Mouse (Mus musculus) intestine, embryonic 15.5 days (tissue): ENCODE measurements around the gene Galnt4. TPM values are rescaled to one million over a fixed set of nuclear protein-coding genes. Genes with fewer than 3 reads are reported as not detected.

Source experiments
- ATAC-seq: fragments of 200-750 bp; cut with Nextera tagmentation; 2 replicates; pipeline ENCODE4 v1.8.0; 2017; ENCODE audit warnings: moderate TSS enrichment, moderate library complexity
- H3K27ac ChIP-seq: fragments of 300-500 bp; sonication (generic); 2 replicates; pipeline ENCODE4 v1.5.1; 2015; ENCODE audit warnings: mild to moderate bottlenecking, inconsistent platforms
- H3K27me3 ChIP-seq: fragments of 300-500 bp; sonication (generic); replicated peaks from 2 replicates; pipeline ENCODE4 v1.6.1; 2015; ENCODE audit warnings: inconsistent platforms
- H3K36me3 ChIP-seq: fragments of 300-500 bp; sonication (generic); 2 replicates; pipeline ENCODE4 v1.6.1; 2015; ENCODE audit warnings: inconsistent platforms
- H3K4me1 ChIP-seq: fragments of 300-500 bp; sonication (generic); replicated peaks from 2 replicates; pipeline ENCODE4 v1.6.1; 2015; ENCODE audit warnings: inconsistent platforms
- H3K4me2 ChIP-seq: fragments of 300-500 bp; sonication (generic); replicated peaks from 2 replicates; pipeline ENCODE4 v1.6.1; 2015; ENCODE audit warnings: mild to moderate bottlenecking, inconsistent platforms
- H3K4me3 ChIP-seq: fragments of 300-500 bp; sonication (generic); replicated peaks from 2 replicates; pipeline ENCODE4 v1.5.1; 2015; ENCODE audit warnings: inconsistent platforms
- H3K9ac ChIP-seq: fragments of 300-500 bp; sonication (generic); 2 replicates; pipeline ENCODE4 v1.6.1; 2015; ENCODE audit warnings: inconsistent platforms
- H3K9me3 ChIP-seq: fragments of 300-500 bp; sonication (generic); 2 replicates; pipeline ENCODE4 v1.6.1; 2016; ENCODE audit warnings: inconsistent platforms
- WGBS: fragments of 180-500 bp; shearing (Covaris S2); methylation state at CpG from one replicate; pipeline ENCODE4 v1.1.7; 2015; 5-methylcytosine and 5-hydroxymethylcytosine counted together
- polyA plus RNA-seq: library from polyadenylated mRNA; unstranded; fragments of >200 nt; fragmentation: Nextera tagmentation; extraction: Ambion mirVana; gene quantifications from 2 replicates; pipeline ENCODE4 v1.2.1, GENCODE M21; 2015

The Galnt4 gene
- 20.0 and 21.7 TPM in 2 replicates for polyA plus RNA-seq

- WGBS, result under 1% methylated on average over 22 of the region's 22 CpGs
- Histone ChIP-seq H3K27me3 (no peaks in the 10 kb centered on the region), H3K36me3 (peaks cover 7% of the 10 kb centered on the region; the same call in 1 of the 2 replicates), H3K9ac (peak within 1 kb of the TSS; percentile 91), H3K9me3 (peaks cover 5% of the 10 kb centered on the region; the same call in 1 of the 2 replicates), H3K4me3 (peak within 1 kb of the TSS; percentile 98), H3K4me2 (peak within 1 kb of the TSS; percentile 96), H3K4me1 (peaks cover 10% of the 10 kb centered on the region; the same call in 1 of the 2 replicates), H3K27ac (peak within 1 kb of the TSS; percentile 84)
- ATAC-seq, result peak; percentile 88
These were observed at the start of gene Galnt4 for GRCm38 (mm10) chr10:99107964-99108363. Galnt4 (plus strand) TSS chr10:99108159.

GRCm38 (mm10) chr10:99060588-99060987, 47.4 kb upstream of the Galnt4 start:
- no peaks in the 10 kb centered on the region for H3K36me3 ChIP-seq
- 83% methylated on average over 7 of the region's 7 CpGs for WGBS
- no peak overlapping the region for H3K9ac ChIP-seq
- no peak overlapping the region for H3K27ac ChIP-seq
- ATAC-seq, result no peak
- no peaks in the 10 kb centered on the region for H3K9me3 ChIP-seq
- H3K4me1 ChIP-seq, result no peaks in the 10 kb centered on the region
- H3K4me2 ChIP-seq, result no peak overlapping the region
- H3K4me3 ChIP-seq, result no peak overlapping the region
- H3K27me3 ChIP-seq, result no peaks in the 10 kb centered on the region

- Histone ChIP-seq H3K4me3 (no peak overlapping the region), H3K4me1 (no peaks in the 10 kb centered on the region), H3K4me2 (no peak overlapping the region), H3K27ac (no peak overlapping the region), H3K36me3 (no peaks in the 10 kb centered on the region), H3K9me3 (no peaks in the 10 kb centered on the region), H3K27me3 (no peaks in the 10 kb centered on the region), H3K9ac (no peak overlapping the region)
- WGBS, result 93% methylated on average over 10 of the region's 10 CpGs
- no peak for ATAC-seq
These were observed 46.5 kb upstream of the Galnt4 start for GRCm38 (mm10) chr10:99061418-99061817.

GRCm38 (mm10) chr10:99062546-99062945, 45.4 kb upstream of the Galnt4 start:
- H3K36me3 ChIP-seq, result no peaks in the 10 kb centered on the region
- 82% methylated on average over 5 of the region's 5 CpGs for WGBS
- no peaks in the 10 kb centered on the region for H3K9me3 ChIP-seq
- ATAC-seq, result no peak
- no peaks in the 10 kb centered on the region for H3K4me1 ChIP-seq
- H3K4me3 ChIP-seq, result no peak overlapping the region
- H3K27ac ChIP-seq, result no peak overlapping the region
- no peaks in the 10 kb centered on the region for H3K27me3 ChIP-seq
- no peak overlapping the region for H3K9ac ChIP-seq
- no peak overlapping the region for H3K4me2 ChIP-seq

- Histone ChIP-seq H3K9me3 (no peaks in the 10 kb centered on the region), H3K9ac (no peak overlapping the region), H3K4me3 (no peak overlapping the region), H3K36me3 (no peaks in the 10 kb centered on the region), H3K27ac (no peak overlapping the region), H3K4me1 (no peaks in the 10 kb centered on the region), H3K4me2 (no peak overlapping the region), H3K27me3 (no peaks in the 10 kb centered on the region)
- 85% methylated on average over 18 of the region's 18 CpGs for WGBS
- ATAC-seq, result no peak
These were observed 31.7 kb upstream of the Galnt4 start for GRCm38 (mm10) chr10:99076113-99076895.

- no peak for ATAC-seq
- no peak overlapping the region for H3K4me2 ChIP-seq
- H3K9me3 ChIP-seq, result no peaks in the 10 kb centered on the region
- H3K27ac ChIP-seq, result no peak overlapping the region
- H3K4me1 ChIP-seq, result no peaks in the 10 kb centered on the region
- H3K36me3 ChIP-seq, result no peaks in the 10 kb centered on the region
- 74% methylated on average over 2 of the region's 2 CpGs for WGBS
- H3K27me3 ChIP-seq, result no peaks in the 10 kb centered on the region
- H3K4me3 ChIP-seq, result no peak overlapping the region
- no peak overlapping the region for H3K9ac ChIP-seq
These were observed 29.3 kb upstream of the Galnt4 start for GRCm38 (mm10) chr10:99078621-99079020.

- H3K4me2 ChIP-seq, result no peak overlapping the region
- H3K4me1 ChIP-seq, result no peaks in the 10 kb centered on the region
- no peak overlapping the region for H3K9ac ChIP-seq
- H3K9me3 ChIP-seq, result no peaks in the 10 kb centered on the region
- WGBS, result 82% methylated on average over 10 of the region's 10 CpGs
- no peaks in the 10 kb centered on the region for H3K36me3 ChIP-seq
- no peak for ATAC-seq
- H3K27ac ChIP-seq, result no peak overlapping the region
- no peaks in the 10 kb centered on the region for H3K27me3 ChIP-seq
- H3K4me3 ChIP-seq, result no peak overlapping the region
These were observed 26.4 kb upstream of the Galnt4 start for GRCm38 (mm10) chr10:99081569-99081990.

- no peak overlapping the region for H3K27ac ChIP-seq
- H3K4me3 ChIP-seq, result no peak overlapping the region
- ATAC-seq, result no peak
- no peaks in the 10 kb centered on the region for H3K27me3 ChIP-seq
- WGBS, result 84% methylated on average over 14 of the region's 14 CpGs
- H3K9ac ChIP-seq, result no peak overlapping the region
- H3K9me3 ChIP-seq, result no peaks in the 10 kb centered on the region
- H3K4me1 ChIP-seq, result no peaks in the 10 kb centered on the region
- H3K36me3 ChIP-seq, result no peaks in the 10 kb centered on the region
- no peak overlapping the region for H3K4me2 ChIP-seq
These were observed 24.4 kb upstream of the Galnt4 start for GRCm38 (mm10) chr10:99083431-99084003.

- H3K27ac ChIP-seq, result no peak overlapping the region
- peak; percentile 80 for ATAC-seq
- H3K4me2 ChIP-seq, result 0 out of 2 replicates have a peak overlapping the region, but pooled peaks have one; percentile 4
- WGBS, result 47% methylated on average over 23 of the region's 23 CpGs
- no peaks in the 10 kb centered on the region for H3K27me3 ChIP-seq
- no peaks in the 10 kb centered on the region for H3K9me3 ChIP-seq
- no peaks in the 10 kb centered on the region for H3K36me3 ChIP-seq
- H3K4me3 ChIP-seq, result no peak overlapping the region
- no peaks in the 10 kb centered on the region for H3K4me1 ChIP-seq
- H3K9ac ChIP-seq, result no peak overlapping the region
These were observed 23.3 kb upstream of the Galnt4 start for GRCm38 (mm10) chr10:99084397-99085239.

- WGBS, result 61% methylated on average over 6 of the region's 6 CpGs
- Histone ChIP-seq H3K36me3 (no peaks in the 10 kb centered on the region), H3K27ac (no peak overlapping the region), H3K27me3 (no peaks in the 10 kb centered on the region), H3K4me3 (no peak overlapping the region), H3K9ac (no peak overlapping the region), H3K9me3 (no peaks in the 10 kb centered on the region), H3K4me1 (no peaks in the 10 kb centered on the region), H3K4me2 (0 out of 2 replicates have a peak overlapping the region, but pooled peaks have one; percentile 4)
- no peak for ATAC-seq
These were observed 22.7 kb upstream of the Galnt4 start for GRCm38 (mm10) chr10:99085240-99085587.

GRCm38 (mm10) chr10:99086029-99086428, 21.9 kb upstream of the Galnt4 start:
- Histone ChIP-seq H3K4me3 (no peak overlapping the region), H3K27me3 (no peaks in the 10 kb centered on the region), H3K9ac (no peak overlapping the region), H3K4me1 (no peaks in the 10 kb centered on the region), H3K4me2 (no peak overlapping the region), H3K36me3 (no peaks in the 10 kb centered on the region), H3K9me3 (no peaks in the 10 kb centered on the region), H3K27ac (no peak overlapping the region)
- ATAC-seq, result no peak
- 69% methylated on average over 6 of the region's 6 CpGs for WGBS

GRCm38 (mm10) chr10:99089906-99090305, 18.1 kb upstream of the Galnt4 start:
- Histone ChIP-seq H3K36me3 (no peaks in the 10 kb centered on the region), H3K4me1 (no peaks in the 10 kb centered on the region), H3K27ac (no peak overlapping the region), H3K4me3 (no peak overlapping the region), H3K9me3 (no peaks in the 10 kb centered on the region), H3K27me3 (no peaks in the 10 kb centered on the region), H3K4me2 (no peak overlapping the region), H3K9ac (no peak overlapping the region)
- ATAC-seq, result no peak
- 73% methylated on average over 6 of the region's 6 CpGs for WGBS
